ENCODE assay signal across 9 mouse cellular contexts in the genomic region with DNA sequence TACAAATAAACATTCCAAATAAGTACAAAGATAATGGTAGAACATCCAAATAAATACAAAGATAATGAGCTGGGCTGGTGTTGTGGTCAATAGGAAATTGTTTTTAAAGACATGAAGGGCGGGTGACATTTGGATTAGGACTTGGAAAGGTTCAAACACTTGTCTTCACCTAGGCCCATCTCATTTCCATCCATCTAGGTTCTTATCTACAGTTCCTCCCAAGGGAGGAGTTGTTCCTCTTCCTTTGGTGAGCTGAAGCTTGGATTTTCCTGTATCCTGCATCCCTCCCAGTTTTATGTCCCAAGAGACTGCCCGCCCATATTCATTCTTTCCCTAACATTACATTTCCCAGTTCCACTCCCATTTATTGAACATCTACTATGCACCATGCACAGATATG. TPM values are rescaled to one million over a fixed set of nuclear protein-coding genes. Genes with fewer than 3 reads are reported as not detected.
DNase-seq lines count a peak whose midpoint lies in the region; ATAC-seq and TF ChIP-seq lines count a peak whose summit lies in the region.
"Had no signal": no experiment of that assay in that cellular context is flagged by ENCODE, and none has a peak within 500 bp of the region (broad histone marks: within the 10 kb centered on the region; RNA-seq: fewer than 3 reads in every experiment).

No protein-coding gene starts in this region.

- no peak overlapping the region for H3ac ChIP-seq in myocyte (ENCODE audit: control insufficient read depth, insufficient read length)

- no peaks in the 10 kb centered on the region for H3K9me3 ChIP-seq in embryonic facial prominence, embryonic 13.5 days
- no peaks in the 10 kb centered on the region for H3K9me3 ChIP-seq in intestine, embryonic 14.5 days (ENCODE audit: control insufficient read depth, low read length)

- 79% methylated on average over 2 of the region's 2 CpGs for WGBS in liver, adult 2 months
- WGBS in embryonic facial prominence, embryonic 13.5 days: 78% methylated on average over 2 of the region's 2 CpGs
- WGBS in intestine, embryonic 14.5 days: 71% methylated on average over 2 of the region's 2 CpGs

- DNase-seq in liver, adult 2 months (ENCODE audit: extremely low read depth, low read depth, low spot score): no peak
- DNase-seq in liver: no peak
- no peak for DNase-seq in intestine, embryonic 14.5 days (ENCODE audit: low spot score)
- DNase-seq in cerebellum, postnatal 25 days: no peak
- DNase-seq in ovary, adult 18-20 months (ENCODE audit: low spot score): no peak
- no peak for DNase-seq in left cerebral cortex, adult 8-10 months (ENCODE audit: low spot score in 2 of 2)

- TF ChIP-seq POLR2A in liver, adult 2 months (IDR thresholded peaks at IDR 0.05; ENCODE audit: extremely low read depth, insufficient read depth, low read length): no peak
- no peak for TF ChIP-seq POLR2A in myocyte (IDR thresholded peaks at IDR 0.05; ENCODE audit: insufficient read length, low read depth)

- peak overlapping the region; percentile 94; the same call in 1 of the 2 replicates for H3K27ac ChIP-seq in liver, adult 2 months (replicated peaks; ENCODE audit: insufficient read depth, low read depth, low read length)
- H3K27ac ChIP-seq in embryonic facial prominence, embryonic 13.5 days: peak overlapping the region; percentile 97
- H3K27ac ChIP-seq in intestine, embryonic 14.5 days (ENCODE audit: low read depth): peak overlapping the region; percentile 97

- ATAC-seq in embryonic facial prominence, embryonic 13.5 days (ENCODE audit: insufficient number of reproducible peaks, insufficient read depth, low FRiP score, low TSS enrichment, low read depth): no peak
- 0 out of 2 replicates have a peak, but pooled peaks have one; percentile 1 for ATAC-seq in intestine, embryonic 14.5 days (replicated peaks; ENCODE audit: low FRiP score, low TSS enrichment, low read depth)

- peak overlapping the region; percentile 62 for H3K4me2 ChIP-seq in embryonic facial prominence, embryonic 13.5 days
- peak overlapping the region; percentile 52 for H3K4me2 ChIP-seq in intestine, embryonic 14.5 days (ENCODE audit: low read length)
- peak overlapping the region; percentile 68 for H3K4me2 ChIP-seq in myocyte (ENCODE audit: low read depth)

- TF ChIP-seq CTCF in liver, adult 2 months (IDR thresholded peaks at IDR 0.05; ENCODE audit: low read depth, low read length): no peak

- H3K4me1 ChIP-seq in liver, adult 2 months (ENCODE audit: control insufficient read depth, insufficient read depth, low read length): peaks cover 5% of the 10 kb centered on the region; the same call in 1 of the 2 replicates
- H3K4me1 ChIP-seq in embryonic facial prominence, embryonic 13.5 days: 0 out of 2 replicates have a peak, but pooled peaks cover 6% of the 10 kb centered on the region
- H3K4me1 ChIP-seq in intestine, embryonic 14.5 days (replicated peaks; ENCODE audit: control insufficient read depth, insufficient read depth, low read length): 0 out of 2 replicates have a peak, but pooled peaks cover 6% of the 10 kb centered on the region

- H3K9ac ChIP-seq in liver, adult 2 months (ENCODE audit: low read depth, low read length): no peak overlapping the region
- H3K9ac ChIP-seq in embryonic facial prominence, embryonic 13.5 days: peak overlapping the region; percentile 92
- peak overlapping the region; percentile 93 for H3K9ac ChIP-seq in intestine, embryonic 14.5 days (ENCODE audit: low read length)

- peaks cover 2% of the 10 kb centered on the region; the same call in 1 of the 2 replicates for H3K36me3 ChIP-seq in liver, adult 2 months (ENCODE audit: control insufficient read depth, insufficient read depth, low read length)
- no peaks in the 10 kb centered on the region for H3K36me3 ChIP-seq in embryonic facial prominence, embryonic 13.5 days
- H3K36me3 ChIP-seq in intestine, embryonic 14.5 days (ENCODE audit: control insufficient read depth, insufficient read depth, low read length): no peaks in the 10 kb centered on the region
- no peaks in the 10 kb centered on the region for H3K36me3 ChIP-seq in myocyte (ENCODE audit: control insufficient read depth, insufficient read depth)

- H3K27me3 ChIP-seq in liver, adult 2 months (ENCODE audit: control insufficient read depth, insufficient read depth, low read length): no peaks in the 10 kb centered on the region
- H3K27me3 ChIP-seq in embryonic facial prominence, embryonic 13.5 days: no peaks in the 10 kb centered on the region
- H3K27me3 ChIP-seq in intestine, embryonic 14.5 days (replicated peaks; ENCODE audit: control insufficient read depth, insufficient read depth, low read length): no peaks in the 10 kb centered on the region
- H3K27me3 ChIP-seq in myocyte (ENCODE audit: control insufficient read depth, insufficient read depth, insufficient read length): peaks cover 16% of the 10 kb centered on the region

- H3K4me3 ChIP-seq in liver, adult 2 months (ENCODE audit: insufficient read depth, low read depth, low read length): peak overlapping the region; percentile 84
- peak overlapping the region; percentile 96 for H3K4me3 ChIP-seq in embryonic facial prominence, embryonic 13.5 days
- peak overlapping the region; percentile 99 for H3K4me3 ChIP-seq in intestine, embryonic 14.5 days (ENCODE audit: low read depth, low read length)
- peak overlapping the region; percentile 72 for H3K4me3 ChIP-seq in myocyte

- H3K79me2 ChIP-seq in liver, adult 2 months (ENCODE audit: control insufficient read depth, insufficient read depth, low read length): peaks cover 13% of the 10 kb centered on the region; the same call in 1 of the 2 replicates
- H3K79me2 ChIP-seq in myocyte (ENCODE audit: control insufficient read depth, insufficient read depth): peaks cover 41% of the 10 kb centered on the region

TF ChIP-seq in myocyte, 11 proteins besides CTCF, POLR2A, EP300 and RAD21:
- TF ChIP-seq POLR2AphosphoS2 (IDR thresholded peaks at IDR 0.05; ENCODE audit: insufficient read length, low read depth): no peak
- no peak for TF ChIP-seq SRF (IDR thresholded peaks at IDR 0.05; ENCODE audit: control insufficient read depth, insufficient read length, low read depth)
- TF ChIP-seq USF1 (IDR thresholded peaks at IDR 0.05; ENCODE audit: low read depth): no peak
- no peak for TF ChIP-seq REST (IDR thresholded peaks at IDR 0.05; ENCODE audit: insufficient read depth, insufficient read length)
- no peak for TF ChIP-seq MYOG (IDR thresholded peaks at IDR 0.05; ENCODE audit: control insufficient read depth in 1 of 3, insufficient read depth in 1 of 3, insufficient read length in 2 of 3, low read depth in 2 of 3)
- no peak for TF ChIP-seq MYOD1 (IDR thresholded peaks at IDR 0.05; ENCODE audit: control insufficient read depth in 1 of 3, insufficient read length in 2 of 3, low read depth in 2 of 3)
- TF ChIP-seq MAX (IDR thresholded peaks at IDR 0.05; ENCODE audit: low read depth): no peak
- TF ChIP-seq TCF12 (IDR thresholded peaks at IDR 0.05; ENCODE audit: insufficient read depth, poor library complexity, severe bottlenecking): no peak
- no peak for TF ChIP-seq TCF3 (IDR thresholded peaks at IDR 0.05; ENCODE audit: insufficient read length, low read depth)
- no peak for TF ChIP-seq E2F4 (IDR thresholded peaks at IDR 0.05; ENCODE audit: insufficient read depth)
- TF ChIP-seq CEBPB (IDR thresholded peaks at IDR 0.05; ENCODE audit: insufficient read depth, poor library complexity, severe bottlenecking): no peak

RNA-seq across cellular contexts. Expression of a gene that starts 0.5 kb away (rescaled TPM):
- 52.8 and 55.0 TPM in 2 replicates for total RNA-seq in liver, adult 2 months (2014; rRNA removed)
- 70.2 and 77.8 TPM in 2 replicates for polyA plus RNA-seq in liver, adult 2 months (2012; rRNA removed)
- 94.9 and 96.1 TPM in 2 replicates for polyA plus RNA-seq in embryonic facial prominence, embryonic 13.5 days (2015; fragmentation: Nextera tagmentation; extraction: Ambion mirVana)
- polyA plus RNA-seq in intestine, embryonic 14.5 days (2014; fragmentation: Nextera tagmentation; extraction: Ambion mirVana): 62.8 and 69.3 TPM in 2 replicates
- polyA plus RNA-seq in myocyte (2012; fragmentation: generic; extraction: Trizol): 73.9 TPM
- total RNA-seq in left cerebral cortex, adult 8-10 months (2022): 10 to 100 TPM; 65.0 to 72.7 (median 68.9) TPM

RNA-seq across cellular contexts. Expression of a gene that starts 48.9 kb away (rescaled TPM):
- not detected in 2 replicates for total RNA-seq in liver, adult 2 months (2014; rRNA removed)
- not detected in 2 replicates for polyA plus RNA-seq in liver, adult 2 months (2012; rRNA removed)
- 1.2 and 2.3 TPM in 2 replicates for polyA plus RNA-seq in embryonic facial prominence, embryonic 13.5 days (2015; fragmentation: Nextera tagmentation; extraction: Ambion mirVana)
- polyA plus RNA-seq in intestine, embryonic 14.5 days (2014; fragmentation: Nextera tagmentation; extraction: Ambion mirVana): not detected in 2 replicates
- polyA plus RNA-seq in myocyte (2012; fragmentation: generic; extraction: Trizol): 0.04 TPM
- 10 to 100 TPM; 61.0 to 79.5 (median 69.2) TPM for total RNA-seq in left cerebral cortex, adult 8-10 months (2022)

RNA-seq across cellular contexts. Expression of a gene that starts 51.4 kb away (rescaled TPM):
- total RNA-seq in liver, adult 2 months (2014; rRNA removed): 0.34 and 0.65 TPM in 2 replicates
- 0.44 and 0.91 TPM in 2 replicates for polyA plus RNA-seq in liver, adult 2 months (2012; rRNA removed)
- polyA plus RNA-seq in embryonic facial prominence, embryonic 13.5 days (2015; fragmentation: Nextera tagmentation; extraction: Ambion mirVana): 4.4 and 4.8 TPM in 2 replicates
- polyA plus RNA-seq in intestine, embryonic 14.5 days (2014; fragmentation: Nextera tagmentation; extraction: Ambion mirVana): 0.08 TPM in 1 of 2 replicates, not detected in the other
- polyA plus RNA-seq in myocyte (2012; fragmentation: generic; extraction: Trizol): not detected
- total RNA-seq in left cerebral cortex, adult 8-10 months (2022): under 1 TPM; 0.14 to 0.39 (median 0.22) TPM

RNA-seq across cellular contexts. Expression of a gene that starts 59.5 kb away (rescaled TPM):
- not detected in 2 replicates for total RNA-seq in liver, adult 2 months (2014; rRNA removed)
- not detected in 2 replicates for polyA plus RNA-seq in liver, adult 2 months (2012; rRNA removed)
- polyA plus RNA-seq in embryonic facial prominence, embryonic 13.5 days (2015; fragmentation: Nextera tagmentation; extraction: Ambion mirVana): not detected in 2 replicates
- not detected in 2 replicates for polyA plus RNA-seq in intestine, embryonic 14.5 days (2014; fragmentation: Nextera tagmentation; extraction: Ambion mirVana)
- polyA plus RNA-seq in myocyte (2012; fragmentation: generic; extraction: Trizol): not detected
- under 1 TPM in 1 of 4 experiments, not detected in 3; 0.51 TPM for total RNA-seq in left cerebral cortex, adult 8-10 months (2022)
- polyA plus RNA-seq: brain, embryonic 14.5 days had no signal
